Mouse (Mus musculus) induced T-regulatory cell, adult 2 months (primary cell): ENCODE results near the gene Slc25a36.

Source experiments
- DNase-seq: peaks from one replicate; pipeline ENCODE4 v3.0.0-alpha.2; 2012; ENCODE audit warnings: low read depth

Slc25a36 gene

GRCm38 (mm10) chr9:97111506-97111905, 549 bp upstream of the Slc25a36 start:
- no peak for DNase-seq

- DNase-seq = no peak
Observed at GRCm38 (mm10) chr9:97106481-97107160, 4.3 kb downstream of the Slc25a36 start.

- no peak for DNase-seq
Observed at GRCm38 (mm10) chr9:97105400-97105985, 5.5 kb downstream of the Slc25a36 start.

GRCm38 (mm10) chr9:97103376-97104061, 7.4 kb downstream of the Slc25a36 start:
- no peak for DNase-seq

GRCm38 (mm10) chr9:97098985-97099384, 12.0 kb downstream of the Slc25a36 start:
- no peak for DNase-seq

GRCm38 (mm10) chr9:97096180-97096579, 14.8 kb downstream of the Slc25a36 start:
- DNase-seq = peak; percentile 44

GRCm38 (mm10) chr9:97087850-97088249, 23.1 kb downstream of the Slc25a36 start:
- no peak for DNase-seq

GRCm38 (mm10) chr9:97084628-97085027, 26.3 kb downstream of the Slc25a36 start:
- DNase-seq = no peak

- no peak for DNase-seq
Observed at GRCm38 (mm10) chr9:97081106-97081862, 29.7 kb downstream of the Slc25a36 start.

- no peak for DNase-seq
Observed at GRCm38 (mm10) chr9:97069911-97070310, 41.0 kb downstream of the Slc25a36 start.

GRCm38 (mm10) chr9:97069466-97069865, 41.5 kb downstream of the Slc25a36 start:
- no peak for DNase-seq

- peak; percentile 83 for DNase-seq
Observed at GRCm38 (mm10) chr9:97068201-97069095, 42.5 kb downstream of the Slc25a36 start.

GRCm38 (mm10) chr9:97067761-97068160, 43.2 kb downstream of the Slc25a36 start:
- no peak for DNase-seq

GRCm38 (mm10) chr9:97065885-97066284, 45.1 kb downstream of the Slc25a36 start:
- DNase-seq = no peak

GRCm38 (mm10) chr9:97065216-97065615, 45.7 kb downstream of the Slc25a36 start:
- DNase-seq = no peak

- DNase-seq = no peak
Observed at GRCm38 (mm10) chr9:97064161-97064560, 46.8 kb downstream of the Slc25a36 start.

- DNase-seq = no peak
Observed at GRCm38 (mm10) chr9:97061696-97062095, 49.3 kb downstream of the Slc25a36 start.

- no peak for DNase-seq
Observed at GRCm38 (mm10) chr9:97056541-97057338, 54.2 kb downstream of the Slc25a36 start.

- DNase-seq = no peak
Observed at GRCm38 (mm10) chr9:97055906-97056305, 55.1 kb downstream of the Slc25a36 start.

GRCm38 (mm10) chr9:97051176-97051575, 59.8 kb downstream of the Slc25a36 start:
- DNase-seq = no peak

GRCm38 (mm10) chr9:97046240-97046639, 64.7 kb downstream of the Slc25a36 start:
- DNase-seq = no peak
